Mouse (Mus musculus): ENCODE measurements around the gene Galnt7.

DNA sequence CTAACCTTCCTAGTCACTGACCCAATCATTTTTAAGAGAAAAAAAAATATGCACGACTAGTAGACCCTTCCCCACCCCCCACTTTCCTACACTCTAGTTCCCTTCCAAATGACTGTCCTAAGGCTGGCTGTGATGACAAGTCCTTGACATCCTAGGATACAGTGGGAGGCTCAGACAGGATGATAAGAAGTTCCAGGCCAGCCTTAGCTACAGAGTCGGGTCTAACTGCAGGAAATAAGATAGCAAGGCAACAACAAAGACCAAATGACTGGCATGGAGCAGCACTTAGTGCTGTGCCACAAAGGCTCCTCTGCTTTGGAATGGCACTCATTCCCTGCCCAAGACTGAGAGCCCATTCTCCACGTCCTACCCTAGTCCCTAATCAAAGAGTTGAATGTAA, 16.6 kb downstream of the Galnt7 start:
- TF ChIP-seq JUND (conservative IDR thresholded peaks at IDR 0.05; ENCODE audit: low read depth, low read length) (no peak), CTCF (conservative IDR thresholded peaks at IDR 0.05 in 1 of 2, IDR thresholded peaks at IDR 0.05 in 1 of 2; ENCODE audit: low read depth in 2 of 2, low read length in 2 of 2) (no peak), RCOR1 (conservative IDR thresholded peaks at IDR 0.05; ENCODE audit: low read depth, low read length) (no peak), CHD1 (IDR thresholded peaks at IDR 0.05; ENCODE audit: low read depth, low read length) (no peak), ZKSCAN1 (IDR thresholded peaks at IDR 0.05; ENCODE audit: borderline replicate concordance, low read depth, low read length) (no peak), POLR2AphosphoS2 (IDR thresholded peaks at IDR 0.05; ENCODE audit: low read depth, low read length) (no peak), NELFE (IDR thresholded peaks at IDR 0.05; ENCODE audit: low read depth, low read length) (no peak), USF2 (conservative IDR thresholded peaks at IDR 0.05; ENCODE audit: low read depth, low read length) (no peak), CHD2 (IDR thresholded peaks at IDR 0.05; ENCODE audit: low read length) (no peak), MEF2A (IDR thresholded peaks at IDR 0.05; ENCODE audit: borderline replicate concordance, low read depth, low read length) (no peak), KAT2A (IDR thresholded peaks at IDR 0.05; ENCODE audit: insufficient replicate concordance, low read length) (no peak)

Measured in CH12.LX (cell line).